Mouse (Mus musculus) cerebellum, adult 2 months (tissue): ENCODE measurements around the gene Fip1l1. TPM values are rescaled to one million over a fixed set of nuclear protein-coding genes. Genes with fewer than 3 reads are reported as not detected.

Experiments used
- DNase-seq, 2 experiments: peaks; one replicate each; pipeline ENCODE4 v3.0.0; 2021
- H3K27ac ChIP-seq: fragments of 200-500 bp; 2 replicates; pipeline ENCODE4 v1.5.1; 2012; ENCODE audit warnings: low read length, control low read depth, inconsistent platforms; ENCODE audit not compliant: insufficient read depth
- H3K27me3 ChIP-seq: fragments of 200-500 bp; 2 replicates; pipeline ENCODE4 v1.6.1; 2012; ENCODE audit warnings: inconsistent platforms, mild to moderate bottlenecking, low read length, moderate library complexity; ENCODE audit not compliant: control insufficient read depth, insufficient read depth
- H3K4me1 ChIP-seq: fragments of 200-500 bp; 2 replicates; pipeline ENCODE4 v1.6.1; 2011; ENCODE audit warnings: low read length; ENCODE audit not compliant: control insufficient read depth, insufficient read depth
- H3K4me3 ChIP-seq: fragments of 200-500 bp; replicated peaks from 2 replicates; pipeline ENCODE3; 2011; ENCODE audit warnings: mild to moderate bottlenecking, low read depth, low read length, control low read depth; ENCODE audit not compliant: insufficient read depth
- CTCF ChIP-seq: fragments of 200-500 bp; IDR thresholded peaks from 2 replicates; pipeline ENCODE4 v1.5.1; 2011; ENCODE audit warnings: low read depth, mild to moderate bottlenecking, control low read depth, low read length, moderate library complexity, borderline replicate concordance; ENCODE audit not compliant: insufficient read depth
- POLR2A ChIP-seq: fragments of 200-500 bp; IDR thresholded peaks from 2 replicates; pipeline ENCODE4 v1.6.1; 2011; ENCODE audit warnings: low read length, control low read depth, borderline replicate concordance; ENCODE audit not compliant: insufficient read depth
- WGBS: fragments of 180-500 bp; shearing (Covaris S2); methylation state at CpG from one replicate; pipeline ENCODE4 v1.1.7; 2018; 5-methylcytosine and 5-hydroxymethylcytosine counted together
- polyA plus RNA-seq: library from polyadenylated mRNA; depleted of rRNA; stranded (reverse); fragments of >200 nt; gene quantifications from 2 replicates; pipeline ENCODE4 v1.2.3, GENCODE M21; 2012

Fip1l1 gene
- polyA plus RNA-seq, 1 experiment: 61.1 TPM

- 71% methylated on average over 4 of the region's 4 CpGs for WGBS
Measured at GRCm38 (mm10) chr5:74545606-74546005, 10.4 kb downstream of the Fip1l1 start.

GRCm38 (mm10) chr5:74549566-74549965 lies 14.3 kb downstream of the Fip1l1 start:
- Histone ChIP-seq H3K4me3 (no peak overlapping the region), H3K27me3 (no peaks in the 10 kb centered on the region), H3K27ac (no peak overlapping the region), H3K4me1 (no peaks in the 10 kb centered on the region; the same call in 1 of the 2 replicates)
- WGBS: 52% methylated on average over 8 of the region's 8 CpGs
- no peak for DNase-seq
- TF ChIP-seq CTCF (no peak), POLR2A (no peak)

More at GRCm38 (mm10) chr5:74545606-74546005, 10.4 kb downstream of the Fip1l1 start:
- DNase-seq: no peak
- no peak overlapping the region for H3K4me3 ChIP-seq
- no peak overlapping the region for H3K27ac ChIP-seq
- TF ChIP-seq POLR2A: no peak
- no peak for TF ChIP-seq CTCF
- no peaks in the 10 kb centered on the region for H3K27me3 ChIP-seq
- no peaks in the 10 kb centered on the region; the same call in 1 of the 2 replicates for H3K4me1 ChIP-seq

GRCm38 (mm10) chr5:74561151-74561550 lies 25.9 kb downstream of the Fip1l1 start:
- no peak overlapping the region for H3K27ac ChIP-seq
- TF ChIP-seq CTCF (no peak), POLR2A (no peak)
- no peak overlapping the region for H3K4me3 ChIP-seq
- peaks cover 3% of the 10 kb centered on the region; the same call in 1 of the 2 replicates for H3K4me1 ChIP-seq
- peak in 1 of 2 experiments; percentile 10 for DNase-seq
- 96% methylated on average over 1 of the region's 1 CpGs for WGBS
- no peaks in the 10 kb centered on the region for H3K27me3 ChIP-seq

GRCm38 (mm10) chr5:74571767-74572166 lies 36.5 kb downstream of the Fip1l1 start:
- 89% methylated on average over 6 of the region's 6 CpGs for WGBS
- no peak for TF ChIP-seq POLR2A
- TF ChIP-seq CTCF: no peak
- DNase-seq: no peak

GRCm38 (mm10) chr5:74589133-74589532 lies 53.9 kb downstream of the Fip1l1 start:
- Histone ChIP-seq H3K27ac (no peak overlapping the region), H3K4me3 (no peak overlapping the region), H3K27me3 (no peaks in the 10 kb centered on the region), H3K4me1 (no peaks in the 10 kb centered on the region)
- WGBS: 93% methylated on average over 7 of the region's 7 CpGs
- DNase-seq: no peak
- TF ChIP-seq POLR2A (no peak), CTCF (no peak)

More at GRCm38 (mm10) chr5:74571767-74572166, 36.5 kb downstream of the Fip1l1 start:
- Histone ChIP-seq H3K4me3 (no peak overlapping the region), H3K27me3 (no peaks in the 10 kb centered on the region), H3K4me1 (no peaks in the 10 kb centered on the region), H3K27ac (no peak overlapping the region)

GRCm38 (mm10) chr5:74591413-74591812 lies 56.2 kb downstream of the Fip1l1 start:
- H3K27ac ChIP-seq: no peak overlapping the region
- no peaks in the 10 kb centered on the region for H3K4me1 ChIP-seq
- WGBS: 92% methylated on average over 5 of the region's 5 CpGs
- no peaks in the 10 kb centered on the region for H3K27me3 ChIP-seq
- no peak overlapping the region for H3K4me3 ChIP-seq
- DNase-seq: no peak
- no peak for TF ChIP-seq POLR2A
- TF ChIP-seq CTCF: no peak

GRCm38 (mm10) chr5:74593147-74593546 lies 57.9 kb downstream of the Fip1l1 start:
- no peak for DNase-seq
- Histone ChIP-seq H3K4me3 (no peak overlapping the region), H3K4me1 (no peaks in the 10 kb centered on the region), H3K27ac (no peak overlapping the region), H3K27me3 (no peaks in the 10 kb centered on the region)
- TF ChIP-seq CTCF (no peak), POLR2A (no peak)
- WGBS: 92% methylated on average over 8 of the region's 8 CpGs

GRCm38 (mm10) chr5:74600010-74600409 lies 64.8 kb downstream of the Fip1l1 start:
- no peak overlapping the region for H3K4me3 ChIP-seq
- DNase-seq: no peak
- 70% methylated on average over 5 of the region's 5 CpGs for WGBS
- TF ChIP-seq POLR2A (no peak), CTCF (no peak)
- no peaks in the 10 kb centered on the region for H3K4me1 ChIP-seq
- H3K27ac ChIP-seq: no peak overlapping the region
- H3K27me3 ChIP-seq: no peaks in the 10 kb centered on the region
